Comparison of ENCODE assay signal across 7 mouse cellular contexts in the genomic region with DNA sequence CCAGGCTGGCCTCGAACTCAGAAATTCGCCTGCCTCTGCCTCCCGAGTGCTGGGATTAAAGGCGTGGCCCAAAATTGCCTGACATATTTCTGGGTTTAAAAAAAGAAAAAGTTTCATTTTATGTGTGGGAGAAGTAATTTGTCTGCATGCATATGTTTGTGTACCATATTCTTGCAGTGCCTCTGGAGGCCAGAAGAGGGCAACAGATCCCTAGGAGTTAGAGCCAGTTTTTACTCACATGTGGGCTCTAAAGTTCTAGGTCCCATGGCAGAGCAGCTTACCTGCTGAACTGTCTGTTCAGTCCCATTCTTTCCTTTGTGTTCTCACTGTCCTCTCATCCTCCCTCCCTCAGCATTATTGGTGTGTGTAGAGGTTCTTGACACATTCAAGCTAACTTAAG. TPM values are rescaled to one million over a fixed set of nuclear protein-coding genes. Genes with fewer than 3 reads are reported as not detected.
DNase-seq lines count a peak whose midpoint lies in the region; ATAC-seq lines count a peak whose summit lies in the region.

No protein-coding gene starts in this region.

- H3K4me1 ChIP-seq in heart, embryonic 11.5 days (ENCODE audit: control insufficient read depth, insufficient read depth, low read length) = no peaks in the 10 kb centered on the region
- H3K4me1 ChIP-seq in embryonic facial prominence, embryonic 10.5 days = no peaks in the 10 kb centered on the region

- DNase-seq in heart, postnatal 10 days = peak; percentile 42 to 51
- DNase-seq in urinary bladder, postnatal 14 days (ENCODE audit: low spot score) = peak; percentile 20
- DNase-seq in urinary bladder, postnatal 4 days (ENCODE audit: low spot score in 2 of 2) = no peak
- peak; percentile 36 for DNase-seq in embryonic facial prominence, embryonic 10.5 days (ENCODE audit: low spot score)
- peak; percentile 53 for DNase-seq in lung, postnatal 36 days
- DNase-seq in thymus, postnatal 4 days = peak; percentile 69

- no peaks in the 10 kb centered on the region for H3K27me3 ChIP-seq in heart, embryonic 11.5 days (ENCODE audit: control insufficient read depth, insufficient read depth, low read length)
- H3K27me3 ChIP-seq in embryonic facial prominence, embryonic 10.5 days (replicated peaks; ENCODE audit: low read depth, poor library complexity, severe bottlenecking) = no peaks in the 10 kb centered on the region

- no peak overlapping the region for H3K4me3 ChIP-seq in heart, embryonic 11.5 days (ENCODE audit: low read depth, low read length)
- H3K4me3 ChIP-seq in embryonic facial prominence, embryonic 10.5 days = no peak overlapping the region

- no peak for ATAC-seq in heart, embryonic 11.5 days (replicated peaks; ENCODE audit: insufficient number of reproducible peaks, low FRiP score, low TSS enrichment)

- H3K9me3 ChIP-seq in heart, embryonic 11.5 days (replicated peaks; ENCODE audit: control insufficient read depth, low read length) = no peaks in the 10 kb centered on the region
- H3K9me3 ChIP-seq in embryonic facial prominence, embryonic 10.5 days = no peaks in the 10 kb centered on the region

- no peak overlapping the region for H3K27ac ChIP-seq in heart, embryonic 11.5 days (ENCODE audit: low read depth, low read length)
- no peak overlapping the region for H3K27ac ChIP-seq in embryonic facial prominence, embryonic 10.5 days (replicated peaks)

- H3K4me2 ChIP-seq in heart, embryonic 11.5 days = no peak overlapping the region

- no peak overlapping the region for H3K9ac ChIP-seq in heart, embryonic 11.5 days (ENCODE audit: low read depth, low read length)

- intact Hi-C loops in heart, postnatal 10 days (cut with DNase I) = no loop called here

- peaks cover 51% of the 10 kb centered on the region for H3K36me3 ChIP-seq in heart, embryonic 11.5 days (ENCODE audit: control insufficient read depth, insufficient read depth, low read length)
- H3K36me3 ChIP-seq in embryonic facial prominence, embryonic 10.5 days (replicated peaks) = peaks cover 99% of the 10 kb centered on the region

- WGBS in heart, embryonic 11.5 days (ENCODE audit: insufficient replicate concordance) = 97% methylated on average over 4 of the region's 4 CpGs
- 94% methylated on average over 4 of the region's 4 CpGs for WGBS in embryonic facial prominence, embryonic 10.5 days

RNA-seq across cellular contexts. Expression of gene Luc7l, which starts 24.0 kb away (rescaled TPM):
- total RNA-seq in heart, postnatal 10 days (2021) = 10 to 100 TPM; 31.5 to 32.7 TPM
- polyA plus RNA-seq in heart, embryonic 11.5 days (2014; fragmentation: Nextera tagmentation; extraction: Ambion mirVana) = 70.2 and 77.2 TPM in 2 replicates
- 135 and 138 TPM in 2 replicates for polyA plus RNA-seq in embryonic facial prominence, embryonic 10.5 days (2016; fragmentation: Nextera tagmentation; extraction: Ambion mirVana)

RNA-seq across cellular contexts. Expression of gene Fam234a, which starts 32.7 kb away (rescaled TPM):
- total RNA-seq in heart, postnatal 10 days (2021) = 10 to 100 TPM; 87.4 to 96.7 TPM
- polyA plus RNA-seq in heart, embryonic 11.5 days (2014; fragmentation: Nextera tagmentation; extraction: Ambion mirVana) = 34.4 and 39.7 TPM in 2 replicates
- 26.8 and 27.6 TPM in 2 replicates for polyA plus RNA-seq in embryonic facial prominence, embryonic 10.5 days (2016; fragmentation: Nextera tagmentation; extraction: Ambion mirVana)

Comparison
In these comparisons a context has a peak if more than half of its experiments do, and no peak if none do; other contexts are left out.
1. DNase-seq: peak in heart, postnatal 10 days (2 of 2), urinary bladder, postnatal 14 days (single experiment), embryonic facial prominence, embryonic 10.5 days (single experiment), lung, postnatal 36 days (single experiment) and thymus, postnatal 4 days (single experiment); none in urinary bladder, postnatal 4 days (0 of 2).